Mouse (Mus musculus): Measurements from ENCODE around the gene Adam15. TPM values are rescaled to one million over a fixed set of nuclear protein-coding genes. Genes with fewer than 3 reads are reported as not detected.

The Adam15 gene
- polyA plus RNA-seq (2011; ENCODE audit: insufficient read depth, insufficient read length, low replicate concordance, missing spikeins) = 112 and 187 TPM in 2 replicates

- TF ChIP-seq POLR2A (IDR thresholded peaks at IDR 0.05; ENCODE audit: borderline replicate concordance, control insufficient read depth, low read depth, low read length) = peak; percentile 47; the same call in 1 of the 2 replicates
- TF ChIP-seq CTCF (IDR thresholded peaks at IDR 0.05; ENCODE audit: control insufficient read depth, insufficient read depth, low read length) = no peak
- Histone ChIP-seq H3K4me1 (ENCODE audit: control insufficient read depth, insufficient read depth, low read length) (peaks cover 10% of the 10 kb centered on the region), H3K4me3 (replicated peaks; ENCODE audit: control insufficient read depth, low read depth, low read length) (peak within 1 kb of the TSS; percentile 72), H3K27ac (ENCODE audit: control insufficient read depth, insufficient read depth, low read depth, low read length, poor library complexity) (peak within 1 kb of the TSS; percentile 60)
- WGBS = 1% methylated on average over 59 of the region's 59 CpGs
Observed at GRCm38 (mm10) chr3:89349869-89350501, at the start of gene Adam15. TSS of gene Adam15 (minus strand) at chr3:89349996.

- Histone ChIP-seq H3K4me1 (ENCODE audit: control insufficient read depth, insufficient read depth, low read length) (no peaks in the 10 kb centered on the region), H3K27ac (ENCODE audit: control insufficient read depth, insufficient read depth, low read depth, low read length, poor library complexity) (no peak overlapping the region), H3K4me3 (replicated peaks; ENCODE audit: control insufficient read depth, low read depth, low read length) (no peak overlapping the region)
- TF ChIP-seq POLR2A (IDR thresholded peaks at IDR 0.05; ENCODE audit: borderline replicate concordance, control insufficient read depth, low read depth, low read length) = no peak
- TF ChIP-seq CTCF (IDR thresholded peaks at IDR 0.05; ENCODE audit: control insufficient read depth, insufficient read depth, low read length) = no peak
- under 1% methylated on average over 4 of the region's 4 CpGs for WGBS
Observed at GRCm38 (mm10) chr3:89396654-89397005, 46.8 kb upstream of the Adam15 start.

GRCm38 (mm10) chr3:89395806-89396653 is 46.2 kb upstream of the Adam15 start:
- TF ChIP-seq POLR2A (IDR thresholded peaks at IDR 0.05; ENCODE audit: borderline replicate concordance, control insufficient read depth, low read depth, low read length) (no peak), CTCF (IDR thresholded peaks at IDR 0.05; ENCODE audit: control insufficient read depth, insufficient read depth, low read length) (peak; percentile 87)
- H3K4me3 ChIP-seq (replicated peaks; ENCODE audit: control insufficient read depth, low read depth, low read length) = peak overlapping the region; percentile 54
- no peak overlapping the region for H3K27ac ChIP-seq (ENCODE audit: control insufficient read depth, insufficient read depth, low read depth, low read length, poor library complexity)
- under 1% methylated on average over 43 of the region's 44 CpGs for WGBS
- no peaks in the 10 kb centered on the region; the same call in 1 of the 2 replicates for H3K4me1 ChIP-seq (ENCODE audit: control insufficient read depth, insufficient read depth, low read length)

- no peak overlapping the region for H3K27ac ChIP-seq (ENCODE audit: control insufficient read depth, insufficient read depth, low read depth, low read length, poor library complexity)
- 4% methylated on average over 10 of the region's 10 CpGs for WGBS
Observed at GRCm38 (mm10) chr3:89395419-89395805, 45.6 kb upstream of the Adam15 start.

GRCm38 (mm10) chr3:89394894-89395256 is 45.1 kb upstream of the Adam15 start:
- no peaks in the 10 kb centered on the region; the same call in 1 of the 2 replicates for H3K4me1 ChIP-seq (ENCODE audit: control insufficient read depth, insufficient read depth, low read length)
- TF ChIP-seq POLR2A (IDR thresholded peaks at IDR 0.05; ENCODE audit: borderline replicate concordance, control insufficient read depth, low read depth, low read length) (no peak), CTCF (IDR thresholded peaks at IDR 0.05; ENCODE audit: control insufficient read depth, insufficient read depth, low read length) (no peak)

More at GRCm38 (mm10) chr3:89395419-89395805, 45.6 kb upstream of the Adam15 start:
- H3K4me3 ChIP-seq (replicated peaks; ENCODE audit: control insufficient read depth, low read depth, low read length) = peak overlapping the region; percentile 42
- no peaks in the 10 kb centered on the region; the same call in 1 of the 2 replicates for H3K4me1 ChIP-seq (ENCODE audit: control insufficient read depth, insufficient read depth, low read length)
- no peak for TF ChIP-seq POLR2A (IDR thresholded peaks at IDR 0.05; ENCODE audit: borderline replicate concordance, control insufficient read depth, low read depth, low read length)
- no peak for TF ChIP-seq CTCF (IDR thresholded peaks at IDR 0.05; ENCODE audit: control insufficient read depth, insufficient read depth, low read length)

GRCm38 (mm10) chr3:89394006-89394893 is 44.5 kb upstream of the Adam15 start, which contains the start of gene Zbtb7b:
TSS of gene Zbtb7b (minus strand) at chr3:89394776.
- under 1% methylated on average over 42 of the region's 42 CpGs for WGBS

More at GRCm38 (mm10) chr3:89394894-89395256, 45.1 kb upstream of the Adam15 start:
- Histone ChIP-seq H3K4me3 (replicated peaks; ENCODE audit: control insufficient read depth, low read depth, low read length) (peak overlapping the region; percentile 42), H3K27ac (ENCODE audit: control insufficient read depth, insufficient read depth, low read depth, low read length, poor library complexity) (peak overlapping the region; percentile 87)
- 2% methylated on average over 12 of the region's 12 CpGs for WGBS

GRCm38 (mm10) chr3:89393605-89394004 is 43.8 kb upstream of the Adam15 start:
- Histone ChIP-seq H3K4me1 (ENCODE audit: control insufficient read depth, insufficient read depth, low read length) (no peaks in the 10 kb centered on the region; the same call in 1 of the 2 replicates), H3K4me3 (replicated peaks; ENCODE audit: control insufficient read depth, low read depth, low read length) (peak overlapping the region; percentile 75), H3K27ac (ENCODE audit: control insufficient read depth, insufficient read depth, low read depth, low read length, poor library complexity) (peak overlapping the region; percentile 87)
- TF ChIP-seq POLR2A (IDR thresholded peaks at IDR 0.05; ENCODE audit: borderline replicate concordance, control insufficient read depth, low read depth, low read length) (peak; percentile 67), CTCF (IDR thresholded peaks at IDR 0.05; ENCODE audit: control insufficient read depth, insufficient read depth, low read length) (no peak)
- WGBS = under 1% methylated on average over 15 of the region's 15 CpGs

More at GRCm38 (mm10) chr3:89394006-89394893, 44.5 kb upstream of the Adam15 start, which contains the start of gene Zbtb7b:
- no peaks in the 10 kb centered on the region; the same call in 1 of the 2 replicates for H3K4me1 ChIP-seq (ENCODE audit: control insufficient read depth, insufficient read depth, low read length)
- TF ChIP-seq POLR2A (IDR thresholded peaks at IDR 0.05; ENCODE audit: borderline replicate concordance, control insufficient read depth, low read depth, low read length) = peak; percentile 58; the same call in 1 of the 2 replicates
- peak; percentile 16; the same call in 1 of the 2 replicates for TF ChIP-seq CTCF (IDR thresholded peaks at IDR 0.05; ENCODE audit: control insufficient read depth, insufficient read depth, low read length)
- H3K27ac ChIP-seq (ENCODE audit: control insufficient read depth, insufficient read depth, low read depth, low read length, poor library complexity) = peak within 1 kb of the TSS; percentile 87
- peak within 1 kb of the TSS; percentile 75 for H3K4me3 ChIP-seq (replicated peaks; ENCODE audit: control insufficient read depth, low read depth, low read length)

Measured in bone marrow, adult 2 months (tissue).